Mouse (Mus musculus) hindbrain, embryonic 14.5 days (tissue): ENCODE data around the gene Gli2. TPM values are rescaled to one million over a fixed set of nuclear protein-coding genes. Genes with fewer than 3 reads are reported as not detected.

Source experiments
- ATAC-seq: fragments of 200-750 bp; cut with Nextera tagmentation; 2 replicates; pipeline ENCODE4 v1.8.0; 2017; ENCODE audit warnings: moderate number of reproducible peaks, mild to moderate bottlenecking, moderate TSS enrichment, moderate library complexity; ENCODE audit not compliant: low FRiP score
- DNase-seq: peaks from one replicate; pipeline ENCODE4 v3.0.0-alpha.2; 2015; ENCODE audit warnings: low spot score
- H3K27ac ChIP-seq: fragments of 300-500 bp; sonication (generic); 2 replicates; pipeline ENCODE4 v1.5.1; 2014; ENCODE audit warnings: mild to moderate bottlenecking, moderate library complexity
- H3K27me3 ChIP-seq: fragments of 300-500 bp; sonication (generic); 2 replicates; pipeline ENCODE4 v1.6.1; 2014; ENCODE audit warnings: mild to moderate bottlenecking, low read length, mixed read lengths; ENCODE audit not compliant: control insufficient read depth, insufficient read depth
- H3K36me3 ChIP-seq: fragments of 300-500 bp; sonication (generic); replicated peaks from 2 replicates; pipeline ENCODE4 v1.6.1; 2014; ENCODE audit not compliant: control insufficient read depth, insufficient read depth
- H3K4me1 ChIP-seq: fragments of 300-500 bp; sonication (generic); replicated peaks from 2 replicates; pipeline ENCODE4 v1.6.1; 2014; ENCODE audit warnings: antibody characterized with exemption, low read length, mixed read lengths; ENCODE audit not compliant: control insufficient read depth, insufficient read depth
- H3K4me2 ChIP-seq: fragments of 300-500 bp; sonication (generic); replicated peaks from 2 replicates; pipeline ENCODE4 v1.6.1; 2014; ENCODE audit warnings: mild to moderate bottlenecking, moderate library complexity
- H3K4me3 ChIP-seq: fragments of 300-500 bp; sonication (generic); replicated peaks from 2 replicates; pipeline ENCODE4 v1.5.1; 2014; ENCODE audit warnings: mild to moderate bottlenecking, low read length
- H3K9ac ChIP-seq: fragments of 300-500 bp; sonication (generic); 2 replicates; pipeline ENCODE4 v1.6.1; 2014
- H3K9me3 ChIP-seq: fragments of 300-500 bp; sonication (generic); 2 replicates; pipeline ENCODE4 v1.6.1; 2016; ENCODE audit warnings: low read length; ENCODE audit not compliant: control insufficient read depth
- WGBS: fragments of 180-500 bp; shearing (Covaris S2); extraction: QIAGEN DNeasy Blood & Tissue Kit; methylation state at CpG from one replicate; pipeline ENCODE4 v1.1.7; 2014; 5-methylcytosine and 5-hydroxymethylcytosine counted together
- polyA plus RNA-seq: library from polyadenylated mRNA; unstranded; fragments of >200 nt; fragmentation: Nextera tagmentation; extraction: Ambion mirVana; gene quantifications from 2 replicates; pipeline ENCODE4 v1.2.1, GENCODE M21; 2014

The Gli2 gene
- polyA plus RNA-seq, 1 experiment from 2014 or later: 2.0 TPM

GRCm38 (mm10) chr1:118968661-118969179 lies 84.7 kb downstream of the Gli2 start:
- Histone ChIP-seq H3K4me2 (no peak overlapping the region), H3K9me3 (no peaks in the 10 kb centered on the region), H3K4me1 (no peaks in the 10 kb centered on the region), H3K9ac (no peak overlapping the region), H3K4me3 (no peak overlapping the region), H3K27ac (no peak overlapping the region), H3K27me3 (no peaks in the 10 kb centered on the region), H3K36me3 (no peaks in the 10 kb centered on the region)
- 73% methylated on average over 5 of the region's 5 CpGs for WGBS
- ATAC-seq: no peak
- no peak for DNase-seq

GRCm38 (mm10) chr1:118967976-118968375 lies 85.4 kb downstream of the Gli2 start:
- Histone ChIP-seq H3K9me3 (no peaks in the 10 kb centered on the region), H3K9ac (no peak overlapping the region), H3K27ac (no peak overlapping the region), H3K4me3 (no peak overlapping the region), H3K27me3 (no peaks in the 10 kb centered on the region), H3K4me2 (no peak overlapping the region), H3K4me1 (no peaks in the 10 kb centered on the region), H3K36me3 (no peaks in the 10 kb centered on the region)
- WGBS: 92% methylated on average over 3 of the region's 3 CpGs
- no peak for DNase-seq
- ATAC-seq: no peak

- no peak for DNase-seq
- H3K27ac ChIP-seq: no peak overlapping the region
- H3K4me1 ChIP-seq: no peaks in the 10 kb centered on the region
- ATAC-seq: no peak
- no peak overlapping the region for H3K4me3 ChIP-seq
- H3K4me2 ChIP-seq: no peak overlapping the region
- no peak overlapping the region for H3K9ac ChIP-seq
- H3K36me3 ChIP-seq: no peaks in the 10 kb centered on the region
- 89% methylated on average over 3 of the region's 3 CpGs for WGBS
- no peaks in the 10 kb centered on the region for H3K9me3 ChIP-seq
- H3K27me3 ChIP-seq: no peaks in the 10 kb centered on the region
These were observed 86.1 kb downstream of the Gli2 start for GRCm38 (mm10) chr1:118967281-118967680.

GRCm38 (mm10) chr1:118958644-118959043 lies 94.8 kb downstream of the Gli2 start:
- ATAC-seq (no peak), DNase-seq (no peak)
- WGBS: 88% methylated on average over 7 of the region's 7 CpGs
- Histone ChIP-seq H3K36me3 (no peaks in the 10 kb centered on the region), H3K9me3 (no peaks in the 10 kb centered on the region), H3K4me1 (peaks cover 11% of the 10 kb centered on the region; the same call in 1 of the 2 replicates), H3K4me2 (no peak overlapping the region), H3K9ac (no peak overlapping the region), H3K27me3 (no peaks in the 10 kb centered on the region), H3K27ac (no peak overlapping the region), H3K4me3 (no peak overlapping the region)

GRCm38 (mm10) chr1:118955791-118956190 lies 97.6 kb downstream of the Gli2 start:
- Histone ChIP-seq H3K9me3 (no peaks in the 10 kb centered on the region), H3K27me3 (no peaks in the 10 kb centered on the region), H3K4me2 (no peak overlapping the region), H3K27ac (no peak overlapping the region), H3K36me3 (no peaks in the 10 kb centered on the region), H3K9ac (no peak overlapping the region), H3K4me1 (peaks cover 11% of the 10 kb centered on the region; the same call in 1 of the 2 replicates), H3K4me3 (no peak overlapping the region)
- DNase-seq: no peak
- no peak for ATAC-seq
- 88% methylated on average over 11 of the region's 11 CpGs for WGBS

- WGBS: 29% methylated on average over 10 of the region's 10 CpGs
- Histone ChIP-seq H3K4me3 (no peak overlapping the region), H3K4me2 (no peak overlapping the region), H3K9ac (no peak overlapping the region), H3K9me3 (no peaks in the 10 kb centered on the region), H3K27ac (no peak overlapping the region), H3K27me3 (no peaks in the 10 kb centered on the region), H3K36me3 (no peaks in the 10 kb centered on the region), H3K4me1 (peaks cover 11% of the 10 kb centered on the region; the same call in 1 of the 2 replicates)
- peak; percentile 80 for ATAC-seq
- peak; percentile 61 for DNase-seq
These were observed 98.8 kb downstream of the Gli2 start for GRCm38 (mm10) chr1:118954434-118955301.

- H3K4me3 ChIP-seq: no peak overlapping the region
- H3K4me2 ChIP-seq: no peak overlapping the region
- no peak overlapping the region for H3K27ac ChIP-seq
- H3K4me1 ChIP-seq: peaks cover 11% of the 10 kb centered on the region; the same call in 1 of the 2 replicates
- H3K27me3 ChIP-seq: no peaks in the 10 kb centered on the region
- ATAC-seq: no peak
- no peaks in the 10 kb centered on the region for H3K36me3 ChIP-seq
- 92% methylated on average over 3 of the region's 3 CpGs for WGBS
- H3K9ac ChIP-seq: no peak overlapping the region
- H3K9me3 ChIP-seq: no peaks in the 10 kb centered on the region
- no peak for DNase-seq
These were observed 100.4 kb downstream of the Gli2 start for GRCm38 (mm10) chr1:118953031-118953430.

GRCm38 (mm10) chr1:118952318-118952717 lies 101.1 kb downstream of the Gli2 start:
- H3K36me3 ChIP-seq: no peaks in the 10 kb centered on the region
- H3K27me3 ChIP-seq: no peaks in the 10 kb centered on the region
- no peak for DNase-seq
- 75% methylated on average over 5 of the region's 5 CpGs for WGBS
- no peak for ATAC-seq
- no peak overlapping the region for H3K9ac ChIP-seq
- no peak overlapping the region for H3K4me3 ChIP-seq
- peaks cover 11% of the 10 kb centered on the region; the same call in 1 of the 2 replicates for H3K4me1 ChIP-seq
- H3K4me2 ChIP-seq: no peak overlapping the region
- H3K27ac ChIP-seq: no peak overlapping the region
- H3K9me3 ChIP-seq: no peaks in the 10 kb centered on the region

GRCm38 (mm10) chr1:118948407-118948806 lies 105.0 kb downstream of the Gli2 start:
- no peak overlapping the region for H3K4me2 ChIP-seq
- H3K9ac ChIP-seq: no peak overlapping the region
- 95% methylated on average over 2 of the region's 2 CpGs for WGBS
- no peak for ATAC-seq
- no peaks in the 10 kb centered on the region for H3K27me3 ChIP-seq
- H3K27ac ChIP-seq: no peak overlapping the region
- H3K4me3 ChIP-seq: no peak overlapping the region
- H3K36me3 ChIP-seq: no peaks in the 10 kb centered on the region
- H3K4me1 ChIP-seq: no peaks in the 10 kb centered on the region
- no peak for DNase-seq
- H3K9me3 ChIP-seq: no peaks in the 10 kb centered on the region
